Mouse (Mus musculus): ENCODE data around the gene Acot3.
A peak's percentile ranks its signal among the peaks of the same experiment; 100 is the strongest.
"Not testable (repeated sequence)": the region's sequence is repeated elsewhere in the genome, so short reads cannot be mapped to it uniquely, and the experiment has no call there.

The Acot3 gene

DNA sequence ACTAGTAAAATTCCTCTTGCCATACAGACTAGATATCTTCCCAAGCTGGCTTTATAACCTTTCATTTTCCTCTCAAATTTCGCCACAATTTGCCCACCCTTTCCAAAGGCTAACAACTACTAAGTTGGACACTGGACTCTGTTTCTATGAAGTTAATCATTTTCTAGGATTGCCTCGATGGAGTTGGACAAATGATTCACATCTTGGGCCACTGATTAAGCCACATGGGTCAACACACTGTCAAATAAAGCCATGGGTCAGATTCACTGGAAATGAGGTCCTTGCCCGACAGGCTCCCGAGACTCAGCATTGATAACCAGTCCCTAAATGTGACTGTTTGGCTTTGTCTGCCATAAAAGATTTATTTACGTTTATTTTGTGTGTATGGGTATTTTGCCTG, 9.7 kb upstream of the Acot3 start:
- DNase-seq (ENCODE audit: low read depth) = no peak

GRCm38 (mm10) chr12:84044045-84044444, 7.9 kb upstream of the Acot3 start:
- no peak for DNase-seq (ENCODE audit: low read depth)

DNA sequence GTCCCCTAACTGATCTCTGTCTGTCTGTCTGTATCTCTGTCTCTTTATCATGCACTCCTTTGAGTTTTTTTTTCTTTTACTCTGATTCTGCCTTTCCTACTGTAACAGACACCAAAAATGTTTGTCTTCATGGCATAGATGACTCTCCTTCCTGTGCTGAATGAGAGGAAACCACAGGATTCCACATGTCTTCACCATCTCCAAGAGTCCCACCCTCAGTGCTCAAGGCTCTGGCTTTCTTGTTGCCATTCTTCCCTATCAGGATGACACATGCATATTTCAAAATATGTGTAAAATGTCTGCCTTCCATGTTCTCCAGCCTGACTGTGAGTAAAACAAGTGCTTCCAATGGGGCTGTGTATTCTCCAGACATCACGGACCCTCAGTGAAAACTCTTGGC, 5.0 kb upstream of the Acot3 start:
- DNase-seq (ENCODE audit: low read depth) = no peak

DNA sequence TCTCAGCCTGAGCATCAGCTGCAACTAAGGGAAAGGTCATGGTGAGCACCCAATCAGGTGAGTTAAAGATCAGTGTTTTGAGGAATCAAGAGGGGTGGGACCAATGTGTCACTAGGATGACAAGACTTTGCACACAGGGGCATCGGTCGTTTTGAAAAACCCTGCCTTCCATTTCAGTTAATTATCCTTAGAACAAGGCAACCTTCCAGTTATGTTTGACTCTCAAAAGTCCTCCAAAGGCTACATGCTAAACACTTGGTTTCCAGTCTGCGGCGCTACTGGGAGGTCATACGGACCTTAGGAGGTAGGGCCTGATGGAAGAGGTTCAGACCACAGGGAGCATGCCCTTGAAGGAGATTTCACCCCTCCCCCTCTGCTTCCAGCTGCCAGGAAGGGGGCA, 1.2 kb upstream of the Acot3 start:
- not testable (repeated sequence) for DNase-seq (ENCODE audit: low read depth)

- DNase-seq (ENCODE audit: low read depth) = no peak
Observed at GRCm38 (mm10) chr12:84052609-84053008, 665 bp downstream of the Acot3 start.

DNA sequence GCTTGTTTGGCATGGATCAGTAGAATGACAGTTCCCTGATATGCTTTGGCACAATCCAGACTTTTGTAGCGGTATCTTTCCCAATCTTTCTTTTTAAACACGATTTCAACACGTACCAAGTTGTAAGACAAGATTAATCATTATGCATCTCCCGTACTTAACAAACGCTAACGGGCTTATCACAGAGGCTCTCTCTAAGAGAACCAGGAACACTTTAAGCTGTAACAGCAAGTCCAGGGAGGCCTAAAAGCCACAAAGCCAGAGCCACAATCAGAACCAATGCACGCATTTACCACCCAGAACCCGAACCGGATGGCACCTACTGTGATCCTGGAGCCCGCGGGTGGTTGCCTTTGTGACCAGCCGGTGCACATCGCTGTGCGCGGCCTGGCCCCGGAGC, 1.2 kb downstream of the Acot3 start:
- DNase-seq (ENCODE audit: low read depth) = no peak

DNA sequence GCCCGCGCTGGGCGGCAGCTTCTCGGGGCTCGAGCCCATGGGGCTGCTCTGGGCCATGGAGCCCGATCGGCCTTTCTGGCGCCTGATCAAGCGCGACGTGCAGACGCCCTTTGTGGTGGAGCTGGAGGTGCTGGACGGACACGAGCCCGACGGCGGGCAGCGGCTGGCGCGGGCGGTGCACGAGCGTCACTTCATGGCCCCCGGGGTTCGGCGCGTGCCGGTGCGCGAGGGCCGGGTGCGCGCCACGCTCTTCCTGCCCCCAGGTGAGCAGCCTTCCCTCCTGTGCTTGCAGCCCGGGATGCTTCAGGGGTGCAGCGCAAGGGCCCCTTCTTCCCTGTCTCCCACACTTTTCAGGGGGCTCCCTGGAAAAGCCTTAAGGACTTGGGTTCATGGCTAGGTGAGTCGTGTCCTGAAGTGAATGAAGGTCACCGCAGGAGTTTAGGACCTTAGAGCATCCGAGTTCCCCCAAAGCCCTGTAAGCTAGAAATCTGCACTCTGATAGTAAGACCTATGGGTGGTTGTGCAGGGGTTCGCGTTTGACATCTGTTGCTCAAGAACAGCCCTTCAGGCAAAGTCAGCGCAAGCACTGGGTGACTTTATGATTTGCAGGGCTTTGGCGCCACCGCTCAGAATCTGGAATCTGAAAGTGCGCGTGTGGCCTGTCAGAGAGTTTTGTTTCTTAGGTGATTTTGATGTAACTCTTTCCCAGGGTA, 1.9 kb downstream of the Acot3 start:
- no peak for DNase-seq (ENCODE audit: low read depth)

GRCm38 (mm10) chr12:84060946-84061345, 9.0 kb downstream of the Acot3 start:
- DNase-seq (ENCODE audit: low read depth) = peak; percentile 44

- no peak for DNase-seq (ENCODE audit: low read depth)
Observed at GRCm38 (mm10) chr12:84062336-84062735, 10.4 kb downstream of the Acot3 start.

DNA sequence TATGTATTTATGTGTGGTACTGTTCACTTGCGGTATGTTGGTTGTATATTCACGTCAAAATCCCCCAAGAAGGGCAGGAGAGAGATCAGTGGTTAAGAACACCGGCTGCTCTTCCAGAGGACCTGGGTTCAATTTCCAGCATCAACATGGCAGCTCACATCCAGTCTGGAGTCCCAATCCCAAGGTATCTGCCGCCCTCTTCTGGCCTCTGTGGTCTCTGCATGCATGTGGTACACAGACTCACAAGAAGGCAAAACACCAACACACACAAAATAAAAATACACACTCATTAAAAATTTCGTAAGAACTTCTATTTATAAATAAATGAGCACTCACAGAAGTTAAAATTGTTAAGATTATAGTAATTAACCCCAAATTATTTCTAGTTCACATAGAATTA, 11.3 kb downstream of the Acot3 start:
- peak; percentile 20 for DNase-seq (ENCODE audit: low read depth)

DNA sequence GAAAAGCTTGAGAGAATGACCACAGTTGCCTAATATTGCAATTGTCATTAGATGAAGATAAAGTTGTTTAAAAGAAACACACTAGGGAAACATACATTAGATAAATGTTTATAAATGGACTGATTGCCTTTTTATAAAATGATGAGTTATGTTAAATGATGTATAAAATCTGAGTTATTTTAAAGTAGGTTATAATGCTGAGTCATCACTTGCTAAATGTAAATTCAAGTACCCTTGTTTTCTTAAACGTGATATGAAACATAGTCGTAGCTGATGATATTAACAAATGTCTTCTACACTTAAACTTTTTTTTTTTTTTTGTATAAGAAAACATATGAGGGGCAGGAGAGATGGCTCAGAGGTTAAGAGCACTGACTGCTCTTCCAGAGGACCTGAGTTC, 11.9 kb downstream of the Acot3 start:
- DNase-seq (ENCODE audit: low read depth) = no peak

DNA sequence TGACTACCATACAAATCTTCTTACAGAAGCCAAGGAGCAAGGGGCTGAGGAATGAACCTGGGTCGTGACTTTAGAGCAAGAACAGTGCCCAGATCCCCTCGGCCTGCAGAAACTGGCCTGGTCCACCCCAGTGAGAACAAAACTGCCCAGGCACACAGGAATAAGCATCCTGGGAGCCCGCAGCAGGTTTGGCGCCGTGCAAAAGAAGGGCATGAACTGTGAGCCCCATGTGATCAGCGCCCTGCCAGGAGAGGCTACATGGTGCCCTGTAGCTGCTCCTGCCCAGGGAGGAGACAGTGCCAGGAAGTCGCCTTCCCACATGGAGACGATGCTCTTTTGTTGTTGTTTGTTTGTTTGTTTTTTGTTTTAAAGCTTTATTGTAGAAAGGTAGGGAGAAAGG, 12.7 kb downstream of the Acot3 start:
- no peak for DNase-seq (ENCODE audit: low read depth)

- DNase-seq (ENCODE audit: low read depth) = no peak
Observed at GRCm38 (mm10) chr12:84067752-84068151, 15.8 kb downstream of the Acot3 start.

DNA sequence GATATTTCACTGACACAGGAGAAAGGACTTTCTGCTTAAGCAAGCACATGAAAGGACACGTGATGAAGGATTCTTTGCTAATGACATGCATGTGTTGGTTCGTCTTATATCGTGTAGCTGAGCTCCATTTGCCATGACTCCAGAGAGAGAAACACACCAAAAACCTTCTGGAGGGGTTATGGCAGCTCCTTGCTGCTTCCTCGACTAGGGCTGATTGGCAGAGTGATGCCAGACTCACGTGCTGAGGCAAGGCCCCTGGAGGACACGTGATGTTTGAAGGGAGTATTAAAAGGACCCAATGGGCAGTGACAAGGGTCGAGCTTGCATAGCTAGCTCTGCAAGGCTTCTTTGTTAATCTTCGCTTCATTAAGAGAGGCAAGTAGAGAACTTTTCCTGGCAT, 16.4 kb downstream of the Acot3 start:
- no peak for DNase-seq (ENCODE audit: low read depth)

GRCm38 (mm10) chr12:84068986-84069385, 17.0 kb downstream of the Acot3 start, which contains the start of gene Acot5:
Acot5 (plus strand) TSS chr12:84069325.
- no peak for DNase-seq (ENCODE audit: low read depth)

DNA sequence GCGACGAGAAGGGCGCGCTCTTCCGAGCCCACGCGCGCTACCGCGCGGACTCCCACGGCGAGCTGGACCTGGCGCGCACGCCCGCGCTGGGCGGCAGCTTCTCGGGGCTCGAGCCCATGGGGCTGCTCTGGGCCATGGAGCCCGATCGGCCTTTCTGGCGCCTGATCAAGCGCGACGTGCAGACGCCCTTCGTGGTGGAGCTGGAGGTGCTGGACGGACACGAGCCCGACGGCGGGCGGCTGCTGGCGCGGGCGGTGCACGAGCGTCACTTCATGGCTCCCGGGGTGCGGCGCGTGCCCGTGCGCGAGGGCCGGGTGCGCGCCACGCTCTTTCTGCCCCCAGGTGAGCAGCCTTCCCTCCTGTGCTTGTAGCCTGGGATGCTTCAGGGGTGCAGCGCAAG, 17.6 kb downstream of the Acot3 start:
- not testable (repeated sequence) for DNase-seq (ENCODE audit: low read depth)

GRCm38 (mm10) chr12:84071696-84072095, 19.8 kb downstream of the Acot3 start:
- no peak for DNase-seq (ENCODE audit: low read depth)

GRCm38 (mm10) chr12:84077371-84077990, 25.5 kb downstream of the Acot3 start:
- no peak for DNase-seq (ENCODE audit: low read depth)

DNA sequence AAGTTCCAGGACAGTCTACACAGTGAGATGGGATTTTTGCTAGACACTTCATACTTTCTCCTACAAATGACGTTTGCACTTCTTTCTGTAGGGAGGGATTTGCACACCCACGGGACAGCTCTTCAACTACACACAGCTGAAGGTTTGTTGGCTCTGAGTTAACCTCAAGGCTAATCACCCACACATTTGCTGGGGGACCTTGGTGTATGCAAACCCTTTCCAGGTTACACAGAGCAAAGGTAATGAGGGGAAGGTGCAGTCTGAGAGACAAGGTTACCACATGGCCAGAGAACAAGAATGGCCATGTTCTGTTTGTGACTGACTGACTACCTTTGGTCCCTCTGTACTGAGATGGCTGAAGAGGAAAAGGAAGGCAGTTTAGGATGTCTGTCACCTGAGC, 31.9 kb downstream of the Acot3 start:
- DNase-seq (ENCODE audit: low read depth) = no peak

DNA sequence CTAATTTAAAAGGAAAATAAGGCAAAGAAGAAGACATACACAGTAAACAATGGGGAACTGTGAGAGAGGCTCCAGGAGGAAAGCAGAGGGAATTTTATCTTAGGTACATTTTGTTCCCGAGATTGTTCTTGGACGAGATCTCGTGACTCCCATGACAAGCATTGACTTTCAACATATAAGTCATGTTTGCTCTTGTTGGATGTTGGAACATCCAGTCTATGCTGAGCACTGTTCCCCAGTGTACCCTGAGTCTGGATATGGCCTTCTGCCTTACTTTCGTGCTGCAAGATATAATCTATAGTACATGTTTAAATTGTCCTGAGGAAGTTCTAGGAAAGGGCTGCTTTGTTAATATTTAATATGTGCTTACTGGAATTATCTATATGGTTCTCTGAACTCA, 32.6 kb downstream of the Acot3 start:
- DNase-seq (ENCODE audit: low read depth) = no peak

- not testable (repeated sequence) for DNase-seq (ENCODE audit: low read depth)
Observed at GRCm38 (mm10) chr12:84094666-84095065, 42.7 kb downstream of the Acot3 start.

DNA sequence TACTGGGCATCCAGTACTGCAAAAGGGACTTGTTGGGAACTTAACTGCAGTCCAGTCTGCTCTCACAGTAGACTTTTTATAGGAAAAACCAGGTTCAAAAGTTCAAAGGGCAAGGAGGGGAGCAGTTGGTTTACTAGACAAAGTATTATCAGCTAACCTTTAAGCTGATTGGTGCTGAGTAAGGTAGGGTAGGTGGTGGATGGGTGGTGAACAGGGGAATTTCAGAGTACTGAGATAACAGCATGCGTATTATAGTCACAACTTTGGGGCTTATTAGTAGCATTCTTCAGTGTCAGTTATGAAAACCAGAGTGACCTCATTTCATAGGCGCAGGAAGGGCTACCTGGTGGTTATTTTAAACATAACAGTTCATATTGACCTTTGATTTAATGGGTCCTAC, 47.7 kb downstream of the Acot3 start:
- DNase-seq (ENCODE audit: low read depth) = no peak

- DNase-seq (ENCODE audit: low read depth) = no peak
Observed at GRCm38 (mm10) chr12:84100071-84100470, 48.1 kb downstream of the Acot3 start.

Measured in c-Kit-positive CD71-positive TER-119-negative erythroid progenitor cells, embryonic 14.5 days (primary cell).